Mouse (Mus musculus): ENCODE measurements at regions not wholly inside any gene's neighbourhood (a gene's known extent, or its start where the extent isn't known, plus 50 kb on each side); places are given as distances from the start of the nearest gene placed in this dataset.

DNA sequence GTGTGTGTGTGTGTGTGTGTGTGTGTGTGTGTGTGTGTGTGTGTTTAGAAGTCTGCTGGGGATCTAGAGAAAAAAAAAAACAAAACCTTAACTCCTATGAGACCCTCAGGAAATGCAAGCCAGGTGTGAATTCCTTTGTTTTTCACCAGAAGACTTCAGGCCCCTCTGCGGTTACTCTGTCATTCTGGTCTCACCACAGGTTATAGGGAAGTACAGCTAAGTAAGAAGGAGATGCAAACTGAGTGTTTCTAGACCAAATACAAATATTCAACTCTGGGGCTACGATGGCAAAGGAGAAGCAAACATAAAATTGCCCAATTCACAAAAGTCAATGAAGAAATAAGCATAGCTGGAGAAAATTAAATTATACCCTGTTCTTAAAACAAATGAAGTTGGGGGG, 54.9 kb upstream of the Basp1 start:
- Histone ChIP-seq H3K4me2 (ENCODE audit: low read length) (no peak overlapping the region), H3K9me3 (ENCODE audit: control insufficient read depth, low read length) (no peaks in the 10 kb centered on the region; the same call in 1 of the 2 replicates), H3K27ac (ENCODE audit: low read depth, low read length) (no peak overlapping the region), H3K4me1 (ENCODE audit: control insufficient read depth, insufficient read depth, low read depth, low read length) (no peaks in the 10 kb centered on the region), H3K36me3 (ENCODE audit: control insufficient read depth, insufficient read depth, low read length) (no peaks in the 10 kb centered on the region), H3K4me3 (ENCODE audit: low read length) (no peak overlapping the region), H3K9ac (ENCODE audit: low read depth, low read length) (no peak overlapping the region), H3K27me3 (replicated peaks; ENCODE audit: control insufficient read depth, insufficient read depth, low read length) (no peaks in the 10 kb centered on the region)
- ATAC-seq, result no peak
- WGBS, result 79% methylated on average over 2 of the region's 2 CpGs

- H3K36me3 ChIP-seq (ENCODE audit: control insufficient read depth, insufficient read depth, low read length), result no peaks in the 10 kb centered on the region
- 82% methylated on average over 16 of the region's 16 CpGs for WGBS
- H3K9ac ChIP-seq (ENCODE audit: low read depth, low read length), result no peak overlapping the region
- H3K9me3 ChIP-seq (ENCODE audit: control insufficient read depth, low read length), result no peaks in the 10 kb centered on the region; the same call in 1 of the 2 replicates
- ATAC-seq, result no peak
- H3K27me3 ChIP-seq (replicated peaks; ENCODE audit: control insufficient read depth, insufficient read depth, low read length), result no peaks in the 10 kb centered on the region
- H3K4me2 ChIP-seq (ENCODE audit: low read length), result no peak overlapping the region
- no peaks in the 10 kb centered on the region for H3K4me1 ChIP-seq (ENCODE audit: control insufficient read depth, insufficient read depth, low read depth, low read length)
- H3K27ac ChIP-seq (ENCODE audit: low read depth, low read length), result no peak overlapping the region
- H3K4me3 ChIP-seq (ENCODE audit: low read length), result no peak overlapping the region
Measured at GRCm38 (mm10) chr15:25469185-25469845, 55.8 kb upstream of the Basp1 start.

GRCm38 (mm10) chr15:25471331-25471730, 57.8 kb upstream of the Basp1 start:
- Histone ChIP-seq H3K36me3 (ENCODE audit: control insufficient read depth, insufficient read depth, low read length) (no peaks in the 10 kb centered on the region), H3K4me2 (ENCODE audit: low read length) (no peak overlapping the region), H3K4me3 (ENCODE audit: low read length) (no peak overlapping the region), H3K9ac (ENCODE audit: low read depth, low read length) (no peak overlapping the region), H3K4me1 (ENCODE audit: control insufficient read depth, insufficient read depth, low read depth, low read length) (no peaks in the 10 kb centered on the region), H3K27ac (ENCODE audit: low read depth, low read length) (no peak overlapping the region), H3K9me3 (ENCODE audit: control insufficient read depth, low read length) (no peaks in the 10 kb centered on the region), H3K27me3 (replicated peaks; ENCODE audit: control insufficient read depth, insufficient read depth, low read length) (no peaks in the 10 kb centered on the region)
- ATAC-seq, result no peak
- WGBS, result 91% methylated on average over 5 of the region's 5 CpGs

- 83% methylated on average over 3 of the region's 3 CpGs for WGBS
- H3K36me3 ChIP-seq (ENCODE audit: control insufficient read depth, insufficient read depth, low read length), result no peaks in the 10 kb centered on the region
- H3K4me2 ChIP-seq (ENCODE audit: low read length), result no peak overlapping the region
- no peaks in the 10 kb centered on the region for H3K4me1 ChIP-seq (ENCODE audit: control insufficient read depth, insufficient read depth, low read depth, low read length)
- H3K9me3 ChIP-seq (ENCODE audit: control insufficient read depth, low read length), result no peaks in the 10 kb centered on the region
- no peak overlapping the region for H3K4me3 ChIP-seq (ENCODE audit: low read length)
- no peak overlapping the region for H3K27ac ChIP-seq (ENCODE audit: low read depth, low read length)
- ATAC-seq, result no peak
- H3K27me3 ChIP-seq (replicated peaks; ENCODE audit: control insufficient read depth, insufficient read depth, low read length), result no peaks in the 10 kb centered on the region
- no peak overlapping the region for H3K9ac ChIP-seq (ENCODE audit: low read depth, low read length)
Measured at GRCm38 (mm10) chr15:25473201-25473710, 59.7 kb upstream of the Basp1 start.

DNA sequence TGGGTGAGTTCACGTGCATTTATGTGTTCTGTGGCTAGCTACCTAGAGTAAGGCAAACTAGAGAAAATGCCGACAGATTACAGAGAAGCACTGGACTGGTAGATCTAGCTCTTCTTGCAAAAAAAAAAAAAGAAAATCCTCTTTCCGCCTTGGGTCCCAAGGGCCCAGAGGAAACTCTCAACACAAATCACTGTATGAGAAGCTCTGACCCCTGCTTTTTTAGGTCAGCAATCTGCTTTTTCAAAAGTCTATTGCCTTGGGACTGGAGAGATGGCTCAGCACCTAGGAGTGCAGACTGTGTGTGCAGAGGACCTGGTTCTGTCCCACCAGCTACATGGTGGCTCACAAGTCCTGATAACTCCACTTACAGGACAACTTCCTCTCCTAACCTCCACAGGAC, 60.5 kb upstream of the Basp1 start:
- no peaks in the 10 kb centered on the region for H3K36me3 ChIP-seq (ENCODE audit: control insufficient read depth, insufficient read depth, low read length)
- 84% methylated on average over 3 of the region's 3 CpGs for WGBS
- no peak for ATAC-seq
- no peak overlapping the region for H3K27ac ChIP-seq (ENCODE audit: low read depth, low read length)
- no peak overlapping the region for H3K9ac ChIP-seq (ENCODE audit: low read depth, low read length)
- H3K4me2 ChIP-seq (ENCODE audit: low read length), result no peak overlapping the region
- no peaks in the 10 kb centered on the region for H3K27me3 ChIP-seq (replicated peaks; ENCODE audit: control insufficient read depth, insufficient read depth, low read length)
- no peaks in the 10 kb centered on the region for H3K9me3 ChIP-seq (ENCODE audit: control insufficient read depth, low read length)
- H3K4me1 ChIP-seq (ENCODE audit: control insufficient read depth, insufficient read depth, low read depth, low read length), result no peaks in the 10 kb centered on the region
- H3K4me3 ChIP-seq (ENCODE audit: low read length), result no peak overlapping the region

- no peak overlapping the region for H3K27ac ChIP-seq (ENCODE audit: low read depth, low read length)
- no peaks in the 10 kb centered on the region for H3K9me3 ChIP-seq (ENCODE audit: control insufficient read depth, low read length)
- no peak overlapping the region for H3K4me3 ChIP-seq (ENCODE audit: low read length)
- H3K4me1 ChIP-seq (ENCODE audit: control insufficient read depth, insufficient read depth, low read depth, low read length), result no peaks in the 10 kb centered on the region
- no peaks in the 10 kb centered on the region for H3K27me3 ChIP-seq (replicated peaks; ENCODE audit: control insufficient read depth, insufficient read depth, low read length)
- no peak overlapping the region for H3K4me2 ChIP-seq (ENCODE audit: low read length)
- ATAC-seq, result no peak
- no peak overlapping the region for H3K9ac ChIP-seq (ENCODE audit: low read depth, low read length)
- WGBS, result 73% methylated on average over 3 of the region's 3 CpGs
- no peaks in the 10 kb centered on the region for H3K36me3 ChIP-seq (ENCODE audit: control insufficient read depth, insufficient read depth, low read length)
Measured at GRCm38 (mm10) chr15:25482586-25482985, 69.0 kb upstream of the Basp1 start.

DNA sequence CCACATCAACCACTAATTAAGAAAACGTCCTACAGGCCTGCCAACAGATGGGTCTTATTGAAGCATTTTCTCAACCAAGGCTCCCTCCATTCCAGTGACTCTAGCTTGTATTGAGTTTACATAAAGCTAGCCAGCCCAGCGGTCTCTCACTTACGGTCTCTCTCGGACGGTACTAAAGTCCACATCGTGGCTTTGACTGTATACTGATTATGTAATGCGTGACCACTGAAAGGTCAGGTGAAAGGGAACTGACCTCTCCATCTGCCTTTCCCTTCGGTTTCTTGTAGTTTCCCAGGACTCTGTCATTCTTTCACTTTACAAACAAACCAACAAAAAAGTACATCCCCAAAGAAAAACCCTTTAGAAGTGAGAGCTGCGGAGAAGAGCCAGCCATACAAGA, 71.8 kb upstream of the Basp1 start:
- H3K36me3 ChIP-seq (ENCODE audit: control insufficient read depth, insufficient read depth, low read length), result no peaks in the 10 kb centered on the region
- H3K27me3 ChIP-seq (replicated peaks; ENCODE audit: control insufficient read depth, insufficient read depth, low read length), result no peaks in the 10 kb centered on the region
- H3K9ac ChIP-seq (ENCODE audit: low read depth, low read length), result no peak overlapping the region
- no peak overlapping the region for H3K4me3 ChIP-seq (ENCODE audit: low read length)
- no peaks in the 10 kb centered on the region for H3K9me3 ChIP-seq (ENCODE audit: control insufficient read depth, low read length)
- 56% methylated on average over 9 of the region's 9 CpGs for WGBS
- no peak overlapping the region for H3K27ac ChIP-seq (ENCODE audit: low read depth, low read length)
- H3K4me2 ChIP-seq (ENCODE audit: low read length), result no peak overlapping the region
- H3K4me1 ChIP-seq (ENCODE audit: control insufficient read depth, insufficient read depth, low read depth, low read length), result no peaks in the 10 kb centered on the region
- ATAC-seq, result no peak

DNA sequence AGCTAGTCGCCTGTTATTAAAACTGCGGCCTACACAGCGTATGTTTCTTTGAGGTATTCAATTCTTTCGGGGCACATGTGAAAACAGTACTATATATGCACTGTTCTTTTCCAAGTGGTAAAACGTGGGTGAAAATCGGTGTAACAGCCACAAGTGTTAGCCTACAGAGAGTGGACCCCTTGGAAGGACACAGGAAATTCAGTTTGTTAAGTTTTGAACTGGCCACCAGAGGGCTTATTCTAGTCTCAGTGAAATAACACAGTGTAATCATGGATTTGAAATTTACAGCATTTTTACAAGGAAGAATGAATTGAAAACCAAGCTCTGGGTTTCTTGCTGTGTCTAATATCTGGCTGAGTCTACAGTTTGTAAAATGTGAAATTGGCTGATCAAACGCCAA, 72.6 kb upstream of the Basp1 start:
- Histone ChIP-seq H3K36me3 (ENCODE audit: control insufficient read depth, insufficient read depth, low read length) (no peaks in the 10 kb centered on the region), H3K27ac (ENCODE audit: low read depth, low read length) (no peak overlapping the region), H3K9ac (ENCODE audit: low read depth, low read length) (no peak overlapping the region), H3K9me3 (ENCODE audit: control insufficient read depth, low read length) (no peaks in the 10 kb centered on the region), H3K4me3 (ENCODE audit: low read length) (no peak overlapping the region), H3K27me3 (replicated peaks; ENCODE audit: control insufficient read depth, insufficient read depth, low read length) (no peaks in the 10 kb centered on the region), H3K4me1 (ENCODE audit: control insufficient read depth, insufficient read depth, low read depth, low read length) (no peaks in the 10 kb centered on the region), H3K4me2 (ENCODE audit: low read length) (no peak overlapping the region)
- 85% methylated on average over 7 of the region's 7 CpGs for WGBS
- no peak for ATAC-seq

GRCm38 (mm10) chr15:25489804-25490203, 76.2 kb upstream of the Basp1 start:
- Histone ChIP-seq H3K4me3 (ENCODE audit: low read length) (no peak overlapping the region), H3K27ac (ENCODE audit: low read depth, low read length) (no peak overlapping the region), H3K9me3 (ENCODE audit: control insufficient read depth, low read length) (no peaks in the 10 kb centered on the region), H3K9ac (ENCODE audit: low read depth, low read length) (no peak overlapping the region), H3K27me3 (replicated peaks; ENCODE audit: control insufficient read depth, insufficient read depth, low read length) (no peaks in the 10 kb centered on the region), H3K4me2 (ENCODE audit: low read length) (no peak overlapping the region), H3K36me3 (ENCODE audit: control insufficient read depth, insufficient read depth, low read length) (no peaks in the 10 kb centered on the region), H3K4me1 (ENCODE audit: control insufficient read depth, insufficient read depth, low read depth, low read length) (no peaks in the 10 kb centered on the region)
- 82% methylated on average over 6 of the region's 6 CpGs for WGBS
- ATAC-seq, result no peak
